Mouse (Mus musculus): ENCODE data around the gene Sun1.

- TF ChIP-seq CTCF (IDR thresholded peaks at IDR 0.05; ENCODE audit: low read depth) (no peak), EP300 (IDR thresholded peaks at IDR 0.05; ENCODE audit: low read depth) (no peak; the same call in 1 of the 2 replicates)
These were observed at the start of gene Sun1 for GRCm38 (mm10) chr5:139199995-139200769.
